Mouse (Mus musculus) small intestine, adult 2 months (tissue): ENCODE results near the gene Defb39. TPM values are rescaled to one million over a fixed set of nuclear protein-coding genes. Genes with fewer than 3 reads are reported as not detected.

Source experiments
- H3K27ac ChIP-seq: fragments of 200-500 bp; 2 replicates; pipeline ENCODE4 v1.5.1; 2012; ENCODE audit warnings: low read depth, low read length, control low read depth, inconsistent platforms; ENCODE audit not compliant: insufficient read depth
- H3K27me3 ChIP-seq: fragments of 200-500 bp; 2 replicates; pipeline ENCODE4 v1.6.1; 2012; ENCODE audit warnings: mild to moderate bottlenecking, moderate library complexity, low read length, inconsistent platforms; ENCODE audit not compliant: control insufficient read depth, insufficient read depth
- H3K36me3 ChIP-seq: fragments of 200-500 bp; 2 replicates; pipeline ENCODE4 v1.6.1; 2012; ENCODE audit warnings: mild to moderate bottlenecking, low read length, control low read depth, inconsistent platforms; ENCODE audit not compliant: control insufficient read depth, insufficient read depth
- H3K4me1 ChIP-seq: fragments of 200-500 bp; 2 replicates; pipeline ENCODE4 v1.6.1; 2012; ENCODE audit warnings: low read length, inconsistent platforms, mixed read lengths; ENCODE audit not compliant: control insufficient read depth, insufficient read depth, insufficient read length
- H3K4me3 ChIP-seq: fragments of 200-500 bp; 2 replicates; pipeline ENCODE4 v1.5.1; 2012; ENCODE audit warnings: low read depth, mild to moderate bottlenecking, control low read depth, inconsistent platforms, low read length, moderate library complexity
- CTCF ChIP-seq: fragments of 200-500 bp; IDR thresholded peaks from 2 replicates; pipeline ENCODE4 v1.5.1; 2012; ENCODE audit warnings: low read depth, mild to moderate bottlenecking, control low read depth, inconsistent platforms, low read length, moderate library complexity, mixed read lengths; ENCODE audit not compliant: insufficient replicate concordance, insufficient read length; ENCODE audit errors: extremely low read depth
- POLR2A ChIP-seq: fragments of 200-500 bp; IDR thresholded peaks from 2 replicates; pipeline ENCODE4 v1.6.1; 2012; ENCODE audit warnings: low read depth, mild to moderate bottlenecking, control low read depth, inconsistent platforms, low read length, moderate library complexity
- WGBS: fragments of 180-500 bp; shearing (Covaris S2); methylation state at CpG from one replicate; pipeline ENCODE4 v1.1.7; 2018; 5-methylcytosine and 5-hydroxymethylcytosine counted together
- polyA plus RNA-seq: library from polyadenylated mRNA; depleted of rRNA; stranded (reverse); fragments of >200 nt; gene quantifications from 2 replicates; pipeline ENCODE4 v1.2.3, GENCODE M21; 2012; rRNA removed

Gene Defb39
- not detected in 2 replicates for polyA plus RNA-seq

- H3K27ac ChIP-seq, result no peak within 1 kb of the TSS
- no peaks in the 10 kb centered on the region for H3K36me3 ChIP-seq
- TF ChIP-seq CTCF (no peak), POLR2A (no peak)
- 78% methylated on average over 1 of the region's 1 CpGs for WGBS
- no peaks in the 10 kb centered on the region for H3K27me3 ChIP-seq
- no peaks in the 10 kb centered on the region for H3K4me1 ChIP-seq
- no peak within 1 kb of the TSS for H3K4me3 ChIP-seq
Measured at GRCm38 (mm10) chr8:19064710-19065109, at the start of gene Defb39. Gene Defb39, minus strand, starts transcription at chr8:19064810.

DNA sequence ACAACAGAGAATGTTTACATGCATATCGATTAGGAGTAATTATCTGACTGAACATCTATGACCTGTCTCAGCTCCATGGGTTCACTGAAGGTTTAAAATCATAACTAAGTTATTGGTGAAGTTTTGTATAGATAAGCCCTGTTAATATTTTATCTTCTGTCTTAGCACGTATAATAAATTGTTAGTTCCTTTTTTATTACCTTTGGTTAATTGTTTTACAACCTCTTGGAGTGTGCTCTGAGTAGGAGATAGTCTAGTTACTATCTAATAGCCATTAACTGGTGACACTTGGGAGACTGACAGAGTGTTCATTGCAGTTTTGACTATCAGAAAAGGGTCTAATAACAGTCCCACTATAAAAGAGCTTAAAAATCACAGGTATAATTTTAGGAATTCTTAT, 1.4 kb upstream of the Defb39 start:
- no peaks in the 10 kb centered on the region for H3K27me3 ChIP-seq
- no peak overlapping the region for H3K27ac ChIP-seq
- no peaks in the 10 kb centered on the region for H3K4me1 ChIP-seq
- WGBS, result 25% methylated on average over 2 of the region's 2 CpGs
- no peak overlapping the region for H3K4me3 ChIP-seq
- TF ChIP-seq CTCF (no peak), POLR2A (no peak)
- no peaks in the 10 kb centered on the region for H3K36me3 ChIP-seq

- Histone ChIP-seq H3K4me1 (no peaks in the 10 kb centered on the region), H3K4me3 (no peak overlapping the region), H3K36me3 (no peaks in the 10 kb centered on the region), H3K27me3 (no peaks in the 10 kb centered on the region), H3K27ac (no peak overlapping the region)
- TF ChIP-seq CTCF (no peak), POLR2A (no peak)
Measured at GRCm38 (mm10) chr8:19062891-19063290, 1.7 kb downstream of the Defb39 start.

DNA sequence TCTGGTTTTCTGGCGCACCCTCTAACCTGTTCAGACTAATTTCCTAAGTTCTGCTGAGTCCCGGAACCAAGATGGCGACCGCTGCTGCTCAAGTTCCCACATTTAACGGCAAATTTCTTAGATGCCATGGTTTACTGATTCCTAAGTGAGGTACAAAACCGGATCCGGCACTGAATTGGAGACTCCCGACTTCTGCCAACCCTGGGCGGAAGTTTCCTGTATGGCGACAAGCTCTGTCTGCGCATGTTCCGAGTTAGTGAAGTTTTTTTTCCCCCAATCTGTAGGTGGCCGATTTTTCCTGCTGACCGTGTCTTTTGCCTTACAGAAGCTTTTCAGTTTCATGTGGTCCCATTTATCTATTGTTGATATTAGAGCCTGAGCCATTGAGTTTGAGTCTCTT, 19.4 kb downstream of the Defb39 start:
- TF ChIP-seq CTCF (no peak), POLR2A (no peak)
- H3K4me3 ChIP-seq, result no peak overlapping the region
- H3K27me3 ChIP-seq, result no peaks in the 10 kb centered on the region
- no peaks in the 10 kb centered on the region for H3K36me3 ChIP-seq
- H3K27ac ChIP-seq, result no peak overlapping the region
- 93% methylated on average over 14 of the region's 14 CpGs for WGBS
- H3K4me1 ChIP-seq, result no peaks in the 10 kb centered on the region

GRCm38 (mm10) chr8:19026466-19026865, 38.1 kb downstream of the Defb39 start, which contains the start of gene Defb38:
Gene Defb38, minus strand, starts transcription at chr8:19026566.
- no peaks in the 10 kb centered on the region for H3K4me1 ChIP-seq
- no peaks in the 10 kb centered on the region for H3K36me3 ChIP-seq
- TF ChIP-seq POLR2A (no peak), CTCF (no peak)
- H3K27ac ChIP-seq, result no peak within 1 kb of the TSS
- H3K4me3 ChIP-seq, result no peak within 1 kb of the TSS
- WGBS, result 94% methylated on average over 1 of the region's 1 CpGs
- no peaks in the 10 kb centered on the region for H3K27me3 ChIP-seq

Other genes with a start within 250 kb of the Defb39 start
- gene Defb40, start 86.6 kb downstream of the Defb39 start, polyA plus RNA-seq, result not detected in 2 replicates
- gene Defb37, start 73.8 kb downstream of the Defb39 start, polyA plus RNA-seq, result not detected in 2 replicates
- not detected in 2 replicates for gene Defb38, start 38.2 kb downstream of the Defb39 start, polyA plus RNA-seq
- not detected in 2 replicates for gene Defb12, start 50.0 kb upstream of the Defb39 start, polyA plus RNA-seq
- not detected in 2 replicates for gene Defb34, start 58.9 kb upstream of the Defb39 start, polyA plus RNA-seq
- not detected in 2 replicates for gene Gm45826, start 76.0 kb upstream of the Defb39 start, polyA plus RNA-seq
- not detected in 2 replicates for gene Defb14, start 129.5 kb upstream of the Defb39 start, polyA plus RNA-seq
- gene Defb4, start 133.9 kb upstream of the Defb39 start, polyA plus RNA-seq, result not detected in 2 replicates
- gene Defb6, start 160.7 kb upstream of the Defb39 start, polyA plus RNA-seq, result not detected in 2 replicates
- not detected in 2 replicates for gene Defb46, start 175.1 kb upstream of the Defb39 start, polyA plus RNA-seq
- gene Defb5, start 182.8 kb upstream of the Defb39 start, polyA plus RNA-seq, result not detected in 2 replicates
- gene Defb3, start 228.6 kb upstream of the Defb39 start, polyA plus RNA-seq, result not detected in 2 replicates